Mouse (Mus musculus) cerebellum, adult 2 months (tissue): Measurements from ENCODE around the gene Gdf10.

ENCODE experiments used
- CTCF ChIP-seq: fragments of 200-500 bp; IDR thresholded peaks from 2 replicates; pipeline ENCODE4 v1.5.1; 2011; ENCODE audit warnings: low read depth, mild to moderate bottlenecking, control low read depth, low read length, moderate library complexity, borderline replicate concordance; ENCODE audit not compliant: insufficient read depth
- POLR2A ChIP-seq: fragments of 200-500 bp; IDR thresholded peaks from 2 replicates; pipeline ENCODE4 v1.6.1; 2011; ENCODE audit warnings: low read length, control low read depth, borderline replicate concordance; ENCODE audit not compliant: insufficient read depth

GRCm38 (mm10) chr14:33889971-33890370 is 33.4 kb upstream of the Gdf10 start:
- no peak for TF ChIP-seq CTCF
- TF ChIP-seq POLR2A: no peak
